Mouse (Mus musculus) C2C12 (cell line): ENCODE measurements around the gene Lsm11. TPM values are rescaled to one million over a fixed set of nuclear protein-coding genes. Genes with fewer than 3 reads are reported as not detected.
A peak's percentile ranks its signal among the peaks of the same experiment; 100 is the strongest.

ENCODE experiments used
- H3K27me3 ChIP-seq: one replicate; pipeline ENCODE4 v1.6.1; 2011; ENCODE audit not compliant: control insufficient read depth, insufficient read depth, insufficient read length
- H3K36me3 ChIP-seq: one replicate; pipeline ENCODE4 v1.6.1; 2011; ENCODE audit not compliant: control insufficient read depth, insufficient read depth
- H3K4me3 ChIP-seq: one replicate; pipeline ENCODE4 v1.5.1; 2011; ENCODE audit warnings: mild to moderate bottlenecking, control low read depth; ENCODE audit not compliant: poor library complexity, insufficient read depth, severe bottlenecking
- H3K79me2 ChIP-seq: one replicate; pipeline ENCODE4 v1.6.1; 2011; ENCODE audit not compliant: control insufficient read depth, insufficient read depth
- H3K79me3 ChIP-seq: one replicate; pipeline ENCODE4 v1.6.1; 2011; ENCODE audit warnings: low read depth, control low read depth
- H3ac ChIP-seq: one replicate; pipeline ENCODE3; 2011; ENCODE audit warnings: low read depth; ENCODE audit not compliant: control insufficient read depth, insufficient read length
- CEBPB ChIP-seq: IDR thresholded peaks from one replicate; pipeline ENCODE4 v1.6.1; 2011; ENCODE audit warnings: low read depth, mild to moderate bottlenecking, control low read depth, moderate library complexity
- CTCF ChIP-seq: IDR thresholded peaks from one replicate; pipeline ENCODE4 v1.5.1; 2011; ENCODE audit not compliant: control insufficient read depth, insufficient read depth, insufficient read length
- FOSL1 ChIP-seq: IDR thresholded peaks from one replicate; pipeline ENCODE4 v1.8.0; 2011; ENCODE audit warnings: mild to moderate bottlenecking, low read length; ENCODE audit not compliant: poor library complexity, insufficient read depth, severe bottlenecking
- MAX ChIP-seq: IDR thresholded peaks from one replicate; pipeline ENCODE4 v1.6.1; 2011; ENCODE audit warnings: mild to moderate bottlenecking, control low read depth
- MYOD1 ChIP-seq: IDR thresholded peaks from one replicate; pipeline ENCODE4 v1.6.1; 2011; ENCODE audit warnings: low read depth; ENCODE audit not compliant: control insufficient read depth, insufficient read length
- MYOG ChIP-seq: IDR thresholded peaks from one replicate; pipeline ENCODE4 v1.6.1; 2011; ENCODE audit not compliant: control insufficient read depth, insufficient read length; ENCODE audit errors: extremely low read depth
- USF1 ChIP-seq: IDR thresholded peaks from one replicate; pipeline ENCODE4 v1.6.1; 2011; ENCODE audit warnings: low read depth, mild to moderate bottlenecking, control low read depth, moderate library complexity
- polyA plus RNA-seq: library from polyadenylated mRNA; unstranded; fragments of >200 nt; fragmentation: generic; extraction: Trizol; gene quantifications from one replicate; pipeline ENCODE4 v1.2.1, GENCODE M21; 2012; ENCODE audit warnings: missing spikeins

The Lsm11 gene
- polyA plus RNA-seq, 1 experiment, result 9.7 TPM

DNA sequence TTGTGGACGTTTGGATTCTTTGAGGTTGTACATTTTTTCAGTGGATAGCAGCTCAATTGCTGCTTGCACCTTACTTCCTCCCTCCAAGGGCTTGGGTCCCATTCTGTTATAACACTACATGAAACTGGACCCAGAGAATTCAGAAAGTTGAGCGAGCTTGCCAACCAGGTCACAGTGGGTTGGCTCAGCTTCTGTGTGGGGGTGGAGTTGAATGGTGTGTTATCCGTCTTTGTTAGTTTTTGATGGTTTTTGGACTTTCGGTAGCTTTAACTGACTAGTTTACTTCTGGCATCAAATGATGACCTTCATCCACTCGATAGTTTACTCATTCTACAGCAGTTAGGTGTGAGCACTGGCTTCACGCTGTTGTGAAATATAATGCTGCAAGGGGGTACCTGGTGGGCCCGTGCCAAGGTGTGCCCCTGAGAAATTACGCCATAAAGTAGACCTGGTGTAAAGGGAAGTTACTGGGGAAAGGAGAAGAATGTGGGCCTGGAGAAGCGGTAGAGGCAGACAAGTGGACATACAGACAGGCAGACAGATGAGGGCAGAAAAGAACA is 56.2 kb downstream of the Lsm11 start:
- no peaks in the 10 kb centered on the region for H3K27me3 ChIP-seq
- H3ac ChIP-seq, result no peak overlapping the region
- H3K36me3 ChIP-seq, result peaks cover 87% of the 10 kb centered on the region
- H3K79me3 ChIP-seq, result no peaks in the 10 kb centered on the region
- TF ChIP-seq MYOG, result no peak
- no peak for TF ChIP-seq MAX
- TF ChIP-seq USF1, result no peak
- no peak for TF ChIP-seq CTCF
- no peak for TF ChIP-seq FOSL1
- TF ChIP-seq MYOD1, result no peak
- TF ChIP-seq CEBPB, result no peak
- no peak overlapping the region for H3K4me3 ChIP-seq
- peaks cover 10% of the 10 kb centered on the region for H3K79me2 ChIP-seq

DNA sequence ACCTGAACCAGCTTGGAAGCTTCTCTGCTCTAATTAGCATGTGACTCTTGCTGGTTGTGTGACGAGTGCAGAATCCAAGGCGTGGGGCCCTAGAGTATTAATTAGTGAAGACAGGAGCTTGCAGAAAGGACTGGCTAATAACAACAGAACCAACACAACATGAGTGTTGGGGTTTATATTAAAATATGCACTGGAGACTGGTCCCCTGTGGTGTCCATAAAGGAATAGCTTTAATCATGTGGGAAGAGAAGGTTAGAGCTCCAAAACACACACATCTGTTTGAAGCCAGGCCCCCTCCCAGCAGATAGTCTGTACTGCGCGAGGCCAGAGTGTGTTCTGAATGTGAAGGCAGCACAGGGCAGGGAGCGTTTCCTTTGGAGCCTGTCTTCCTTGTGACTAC is 58.1 kb downstream of the Lsm11 start:
- Histone ChIP-seq H3ac (no peak overlapping the region), H3K79me3 (peaks cover 9% of the 10 kb centered on the region), H3K79me2 (peaks cover 26% of the 10 kb centered on the region), H3K36me3 (peaks cover 69% of the 10 kb centered on the region), H3K4me3 (no peak overlapping the region), H3K27me3 (no peaks in the 10 kb centered on the region)
- TF ChIP-seq FOSL1, result no peak
- TF ChIP-seq CEBPB, result no peak
- TF ChIP-seq MYOD1, result no peak
- TF ChIP-seq MAX, result no peak
- TF ChIP-seq USF1, result no peak
- TF ChIP-seq CTCF, result no peak
- no peak for TF ChIP-seq MYOG

DNA sequence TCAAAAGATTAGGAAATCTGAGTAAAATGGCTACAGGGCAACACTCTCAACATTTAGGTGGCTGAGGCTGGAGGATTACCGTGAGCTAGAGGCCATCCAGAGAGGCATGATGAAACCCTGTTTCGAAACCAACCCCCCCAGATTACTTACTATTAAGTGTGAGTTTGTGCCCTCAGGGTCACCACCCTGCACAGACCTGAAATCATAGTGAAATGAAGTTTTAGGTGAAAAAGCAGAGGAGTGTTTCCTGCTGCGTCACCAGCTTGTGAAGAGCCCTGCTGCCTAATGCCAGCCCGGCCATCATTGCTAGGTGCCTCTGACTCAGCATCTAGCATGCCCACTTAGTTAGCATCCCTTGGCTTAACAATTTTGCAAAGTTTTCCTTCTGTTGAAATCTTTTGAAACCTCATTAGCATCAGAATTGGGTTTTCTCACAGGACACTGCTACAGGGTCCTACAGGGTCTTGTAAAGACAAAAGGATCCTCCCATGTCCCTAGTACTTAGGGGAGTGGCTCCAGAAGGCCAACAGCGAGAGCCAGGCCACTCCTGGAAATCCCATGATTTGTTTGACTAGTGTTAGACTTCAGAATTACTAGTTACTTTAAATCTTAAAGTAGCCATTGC is 59.0 kb downstream of the Lsm11 start:
- peaks cover 60% of the 10 kb centered on the region for H3K36me3 ChIP-seq
- no peak overlapping the region for H3K4me3 ChIP-seq

DNA sequence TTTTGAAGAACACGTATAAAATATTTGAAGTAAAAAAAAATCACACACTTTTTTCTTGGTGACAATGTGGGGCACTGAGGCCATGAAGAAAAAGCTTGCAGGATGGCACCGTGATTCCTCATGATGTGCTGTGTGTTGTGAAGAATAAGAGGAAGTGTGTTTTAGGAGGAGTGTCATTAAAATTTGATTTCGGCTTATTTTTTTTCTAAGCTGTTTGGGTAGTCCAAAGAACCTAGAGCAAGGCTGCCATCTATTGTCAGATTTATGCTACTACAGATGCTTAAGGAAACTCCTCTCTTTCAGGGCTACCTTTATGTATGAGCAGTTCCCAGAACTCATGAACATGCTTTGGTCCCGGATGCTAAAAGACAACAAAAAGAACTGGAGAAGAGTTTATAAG is 60.7 kb downstream of the Lsm11 start:
- H3K4me3 ChIP-seq, result no peak overlapping the region
- TF ChIP-seq CEBPB, result no peak
- TF ChIP-seq CTCF, result no peak
- TF ChIP-seq MYOG, result no peak
- no peak for TF ChIP-seq USF1
- no peak for TF ChIP-seq MAX
- no peak for TF ChIP-seq FOSL1
- TF ChIP-seq MYOD1, result no peak
- H3K36me3 ChIP-seq, result peaks cover 43% of the 10 kb centered on the region
- peaks cover 51% of the 10 kb centered on the region for H3K79me2 ChIP-seq
- H3K79me3 ChIP-seq, result peaks cover 17% of the 10 kb centered on the region
- no peaks in the 10 kb centered on the region for H3K27me3 ChIP-seq
- no peak overlapping the region for H3ac ChIP-seq

More for the DNA sequence above, 59.0 kb downstream of the Lsm11 start:
- Histone ChIP-seq H3K79me2 (peaks cover 35% of the 10 kb centered on the region), H3ac (no peak overlapping the region), H3K27me3 (no peaks in the 10 kb centered on the region), H3K79me3 (peaks cover 11% of the 10 kb centered on the region)
- TF ChIP-seq MYOG, result no peak
- TF ChIP-seq MAX, result no peak
- TF ChIP-seq CEBPB, result no peak
- no peak for TF ChIP-seq FOSL1
- no peak for TF ChIP-seq CTCF
- TF ChIP-seq MYOD1, result no peak
- TF ChIP-seq USF1, result no peak

DNA sequence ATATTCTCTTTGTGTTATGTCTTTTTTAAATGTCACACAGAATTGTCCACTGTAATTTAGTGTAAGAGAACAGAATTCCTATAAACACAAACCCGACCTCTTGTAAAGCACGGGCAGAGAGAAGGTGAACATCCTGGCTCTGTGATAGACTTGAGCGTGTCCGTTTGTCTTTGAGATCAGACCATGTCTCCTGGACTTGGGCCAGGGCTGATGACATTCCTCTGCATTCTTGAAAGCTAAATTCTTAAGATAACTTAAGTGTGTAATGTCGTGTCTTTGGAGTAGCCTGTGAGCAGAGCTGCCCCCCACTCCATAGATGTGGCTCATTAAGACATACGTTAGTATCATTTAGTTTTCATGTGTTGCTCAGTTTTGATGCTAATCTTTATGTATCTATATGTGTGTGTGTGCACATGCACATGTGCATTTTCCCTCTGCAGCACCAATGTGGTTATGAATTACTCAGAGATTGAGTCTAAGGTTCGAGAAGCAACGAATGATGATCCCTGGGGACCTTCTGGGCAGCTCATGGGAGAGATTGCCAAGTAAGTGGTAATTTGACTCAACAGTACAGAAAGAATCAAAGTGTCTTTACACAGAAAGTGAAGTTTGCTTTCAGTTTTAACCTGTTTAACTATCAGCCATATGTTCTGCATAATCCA is 61.3 kb downstream of the Lsm11 start:
- Histone ChIP-seq H3ac (no peak overlapping the region), H3K79me3 (peaks cover 17% of the 10 kb centered on the region), H3K79me2 (peaks cover 57% of the 10 kb centered on the region), H3K36me3 (peaks cover 37% of the 10 kb centered on the region), H3K4me3 (no peak overlapping the region), H3K27me3 (no peaks in the 10 kb centered on the region)
- TF ChIP-seq FOSL1, result no peak
- peak; percentile 79 for TF ChIP-seq MAX

DNA sequence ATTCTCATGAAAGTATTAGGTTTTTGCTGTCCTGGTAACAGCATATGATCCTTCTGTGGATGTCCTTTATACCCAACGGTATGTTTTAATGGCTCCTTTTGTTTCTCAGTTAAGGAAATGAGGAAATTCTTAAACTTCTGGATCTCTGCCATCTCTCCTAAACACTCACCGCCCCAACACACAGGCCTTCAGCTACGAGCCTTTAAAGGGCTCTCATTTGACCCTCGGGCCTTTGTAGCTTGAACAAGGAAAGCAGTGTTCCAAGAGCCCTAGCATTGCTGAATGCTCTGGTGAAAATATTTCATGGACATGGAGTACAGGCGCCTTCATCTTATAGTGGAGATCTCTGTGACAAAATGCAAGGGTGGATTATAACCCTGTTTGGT is 63.1 kb downstream of the Lsm11 start:
- no peaks in the 10 kb centered on the region for H3K27me3 ChIP-seq
- peaks cover 20% of the 10 kb centered on the region for H3K36me3 ChIP-seq
- peaks cover 26% of the 10 kb centered on the region for H3K79me3 ChIP-seq
- peaks cover 74% of the 10 kb centered on the region for H3K79me2 ChIP-seq
- H3K4me3 ChIP-seq, result no peak overlapping the region
- no peak overlapping the region for H3ac ChIP-seq
- TF ChIP-seq MAX (no peak), USF1 (no peak), MYOG (no peak), MYOD1 (no peak), CTCF (no peak), FOSL1 (no peak), CEBPB (no peak)
